Mouse (Mus musculus) midbrain, embryonic 14.5 days (tissue): ENCODE data around the gene Dda1. TPM values are rescaled to one million over a fixed set of nuclear protein-coding genes. Genes with fewer than 3 reads are reported as not detected.
A peak's percentile ranks its signal among the peaks of the same experiment; 100 is the strongest.

Source experiments
- ATAC-seq: fragments of 200-750 bp; cut with Nextera tagmentation; 2 replicates; pipeline ENCODE4 v1.8.0; 2017; ENCODE audit warnings: moderate number of reproducible peaks, moderate library complexity; ENCODE audit not compliant: low FRiP score, low TSS enrichment
- DNase-seq: peaks from one replicate; pipeline ENCODE4 v3.0.0-alpha.2; 2015
- H3K27ac ChIP-seq: fragments of 300-500 bp; sonication (generic); replicated peaks from 2 replicates; pipeline ENCODE4 v1.5.1; 2014; ENCODE audit warnings: mild to moderate bottlenecking, low read depth, low read length, moderate library complexity
- H3K27me3 ChIP-seq: fragments of 300-500 bp; sonication (generic); 2 replicates; pipeline ENCODE4 v1.6.1; 2014; ENCODE audit warnings: low read length, control low read depth, mixed read lengths; ENCODE audit not compliant: control insufficient read depth, insufficient read depth
- H3K36me3 ChIP-seq: fragments of 300-500 bp; sonication (generic); 2 replicates; pipeline ENCODE4 v1.6.1; 2014; ENCODE audit warnings: low read length, control low read depth; ENCODE audit not compliant: control insufficient read depth, insufficient read depth
- H3K4me1 ChIP-seq: fragments of 300-500 bp; sonication (generic); 2 replicates; pipeline ENCODE4 v1.6.1; 2014; ENCODE audit warnings: mild to moderate bottlenecking, antibody characterized with exemption, low read length, control low read depth; ENCODE audit not compliant: control insufficient read depth, insufficient read depth
- H3K4me2 ChIP-seq: fragments of 300-500 bp; sonication (generic); 2 replicates; pipeline ENCODE4 v1.6.1; 2014; ENCODE audit warnings: mild to moderate bottlenecking, low read length, moderate library complexity
- H3K4me3 ChIP-seq: fragments of 300-500 bp; sonication (generic); replicated peaks from 2 replicates; pipeline ENCODE4 v1.5.1; 2014; ENCODE audit warnings: low read depth, low read length
- H3K9ac ChIP-seq: fragments of 300-500 bp; sonication (generic); replicated peaks from 2 replicates; pipeline ENCODE4 v1.6.1; 2014; ENCODE audit warnings: mild to moderate bottlenecking, low read length, moderate library complexity
- H3K9me3 ChIP-seq: fragments of 300-500 bp; sonication (generic); 2 replicates; pipeline ENCODE4 v1.6.1; 2016; ENCODE audit warnings: low read length, control low read depth, mixed read lengths; ENCODE audit not compliant: control insufficient read depth
- WGBS: fragments of 180-500 bp; shearing (Covaris S2); extraction: QIAGEN DNeasy Blood & Tissue Kit; methylation state at CpG from one replicate; pipeline ENCODE4 v1.1.7; 2014; 5-methylcytosine and 5-hydroxymethylcytosine counted together
- polyA plus RNA-seq: library from polyadenylated mRNA; unstranded; fragments of >200 nt; fragmentation: Nextera tagmentation; extraction: Ambion mirVana; gene quantifications from 2 replicates; pipeline ENCODE4 v1.2.1, GENCODE M21; 2014

The Dda1 gene
- polyA plus RNA-seq, 1 experiment from 2014 or later: 213 TPM

- no peaks in the 10 kb centered on the region for H3K4me1 ChIP-seq
- no peak overlapping the region for H3K4me3 ChIP-seq
- H3K27ac ChIP-seq: no peak overlapping the region
- ATAC-seq (no peak), DNase-seq (no peak)
- no peaks in the 10 kb centered on the region for H3K9me3 ChIP-seq
- H3K36me3 ChIP-seq: peaks cover 18% of the 10 kb centered on the region
- H3K9ac ChIP-seq: no peak overlapping the region
- no peaks in the 10 kb centered on the region for H3K27me3 ChIP-seq
- H3K4me2 ChIP-seq: no peak overlapping the region
- WGBS: 64% methylated on average over 11 of the region's 11 CpGs
Observed at GRCm38 (mm10) chr8:71496481-71496880, 27.5 kb downstream of the Dda1 start.

DNA sequence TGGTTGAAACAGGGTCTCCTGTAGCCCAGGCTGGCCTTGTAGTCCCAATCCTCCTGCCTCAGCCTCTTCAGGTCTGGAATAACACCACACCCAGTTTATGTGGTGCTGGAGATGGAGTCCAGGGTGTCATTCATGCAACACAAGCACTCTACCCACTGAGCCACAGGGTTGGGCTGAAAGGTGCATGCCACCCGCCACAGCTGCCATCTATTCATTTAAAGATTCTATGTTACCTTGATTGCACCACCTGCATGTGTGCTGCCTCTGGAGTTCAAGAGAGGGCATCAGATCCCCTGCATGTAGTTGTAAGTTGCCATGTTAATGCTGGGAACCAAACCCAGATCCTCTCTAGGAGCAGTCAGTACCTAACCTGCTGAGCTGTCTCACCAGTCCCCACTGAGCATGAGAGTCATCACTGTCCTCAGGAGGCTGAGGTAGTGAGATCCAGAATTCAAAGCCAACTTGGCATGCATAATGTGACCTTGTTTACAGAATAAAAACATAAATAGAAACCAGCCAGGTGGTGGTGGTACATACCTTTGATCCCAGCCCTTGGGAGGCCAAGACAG is 28.2 kb downstream of the Dda1 start:
- no peaks in the 10 kb centered on the region for H3K9me3 ChIP-seq

DNA sequence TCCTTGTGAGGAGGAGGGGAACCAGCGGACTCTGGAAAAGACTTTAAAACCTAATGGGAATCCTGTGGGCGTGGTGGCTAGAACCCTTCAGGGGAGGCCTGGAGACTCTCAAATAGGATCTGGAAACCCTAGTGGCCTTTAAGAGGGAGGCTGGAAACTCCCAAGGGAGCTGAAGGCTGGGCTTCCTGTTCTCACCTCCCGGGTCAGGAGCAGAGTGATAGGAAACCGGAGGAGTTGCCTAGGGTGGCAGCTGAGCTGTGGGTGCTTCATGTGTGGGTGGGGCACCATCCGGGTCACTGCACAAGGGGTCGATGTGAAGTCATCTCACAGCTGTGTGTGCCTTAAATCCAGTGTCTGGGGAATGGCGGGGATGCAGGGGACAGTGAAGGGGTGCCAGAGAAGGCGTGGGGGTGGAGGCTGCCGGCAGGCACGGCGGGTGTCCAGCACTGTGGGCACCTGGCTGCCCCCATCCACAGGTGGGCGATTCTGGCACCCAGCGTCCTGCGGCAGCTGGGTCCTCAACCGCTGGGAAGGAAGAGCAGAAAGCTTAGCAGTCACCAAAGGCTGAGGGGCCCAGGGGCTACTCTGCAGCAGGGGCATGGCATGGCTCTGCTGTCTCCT is 29.0 kb downstream of the Dda1 start:
- no peak overlapping the region for H3K4me3 ChIP-seq
- H3K36me3 ChIP-seq: peaks cover 4% of the 10 kb centered on the region; the same call in 1 of the 2 replicates
- no peak overlapping the region for H3K4me2 ChIP-seq
- H3K27ac ChIP-seq: no peak overlapping the region
- H3K9me3 ChIP-seq: no peaks in the 10 kb centered on the region
- 28% methylated on average over 15 of the region's 15 CpGs for WGBS
- no peak overlapping the region for H3K9ac ChIP-seq
- DNase-seq (no peak), ATAC-seq (no peak)
- H3K4me1 ChIP-seq: no peaks in the 10 kb centered on the region
- H3K27me3 ChIP-seq: no peaks in the 10 kb centered on the region

More for the DNA sequence above, 28.2 kb downstream of the Dda1 start:
- Histone ChIP-seq H3K4me1 (no peaks in the 10 kb centered on the region), H3K4me2 (no peak overlapping the region), H3K4me3 (no peak overlapping the region), H3K27me3 (no peaks in the 10 kb centered on the region), H3K9ac (no peak overlapping the region; the same call in 1 of the 2 replicates), H3K27ac (no peak overlapping the region), H3K36me3 (peaks cover 11% of the 10 kb centered on the region)
- ATAC-seq (no peak), DNase-seq (no peak)
- 83% methylated on average over 1 of the region's 1 CpGs for WGBS

- Histone ChIP-seq H3K4me3 (no peak overlapping the region), H3K4me1 (no peaks in the 10 kb centered on the region), H3K27ac (no peak overlapping the region), H3K36me3 (no peaks in the 10 kb centered on the region), H3K9me3 (no peaks in the 10 kb centered on the region), H3K9ac (no peak overlapping the region), H3K27me3 (no peaks in the 10 kb centered on the region), H3K4me2 (no peak overlapping the region)
- no peak for DNase-seq
- WGBS: 50% methylated on average over 16 of the region's 16 CpGs
- no peak for ATAC-seq
Observed at GRCm38 (mm10) chr8:71498816-71499690, 30.1 kb downstream of the Dda1 start.

DNA sequence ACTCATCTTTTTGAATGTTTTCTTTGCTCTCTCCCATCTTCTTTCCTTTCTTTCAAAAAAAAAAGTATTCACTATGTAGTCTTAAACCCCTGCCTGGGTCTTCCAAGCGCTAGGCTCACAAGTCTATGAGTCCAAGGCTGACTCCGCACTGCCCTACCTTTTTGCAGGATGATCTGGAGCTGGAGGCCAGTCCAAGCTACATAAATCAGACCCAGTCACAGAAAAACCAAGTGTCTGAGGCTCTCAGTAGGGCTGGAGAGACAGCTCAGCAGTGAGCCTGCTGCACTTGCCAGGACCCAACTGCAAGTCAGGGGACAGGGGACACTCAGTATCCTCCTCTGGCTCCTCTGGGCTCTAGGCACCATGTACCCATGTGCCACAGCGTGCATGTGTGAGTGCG is 35.4 kb downstream of the Dda1 start:
- Histone ChIP-seq H3K9ac (no peak overlapping the region), H3K4me1 (no peaks in the 10 kb centered on the region), H3K9me3 (no peaks in the 10 kb centered on the region), H3K27ac (no peak overlapping the region), H3K4me3 (no peak overlapping the region), H3K4me2 (no peak overlapping the region), H3K27me3 (peaks cover 34% of the 10 kb centered on the region), H3K36me3 (no peaks in the 10 kb centered on the region)
- ATAC-seq (no peak), DNase-seq (no peak)
- 90% methylated on average over 4 of the region's 4 CpGs for WGBS

- no peak overlapping the region for H3K9ac ChIP-seq
- WGBS: 92% methylated on average over 4 of the region's 4 CpGs
- H3K9me3 ChIP-seq: no peaks in the 10 kb centered on the region
- H3K4me3 ChIP-seq: no peak overlapping the region
- H3K4me2 ChIP-seq: no peak overlapping the region
- H3K36me3 ChIP-seq: no peaks in the 10 kb centered on the region
- no peak for DNase-seq
- ATAC-seq: no peak
- H3K27me3 ChIP-seq: peaks cover 39% of the 10 kb centered on the region
- H3K4me1 ChIP-seq: no peaks in the 10 kb centered on the region
- H3K27ac ChIP-seq: no peak overlapping the region
Observed at GRCm38 (mm10) chr8:71505326-71505725, 36.3 kb downstream of the Dda1 start.

- Histone ChIP-seq H3K4me3 (no peak overlapping the region), H3K27me3 (peaks cover 39% of the 10 kb centered on the region), H3K27ac (no peak overlapping the region), H3K9me3 (no peaks in the 10 kb centered on the region), H3K4me1 (no peaks in the 10 kb centered on the region), H3K4me2 (no peak overlapping the region), H3K36me3 (no peaks in the 10 kb centered on the region), H3K9ac (no peak overlapping the region)
- 76% methylated on average over 4 of the region's 4 CpGs for WGBS
- ATAC-seq (no peak), DNase-seq (no peak)
Observed at GRCm38 (mm10) chr8:71505979-71506378, 37.0 kb downstream of the Dda1 start.

DNA sequence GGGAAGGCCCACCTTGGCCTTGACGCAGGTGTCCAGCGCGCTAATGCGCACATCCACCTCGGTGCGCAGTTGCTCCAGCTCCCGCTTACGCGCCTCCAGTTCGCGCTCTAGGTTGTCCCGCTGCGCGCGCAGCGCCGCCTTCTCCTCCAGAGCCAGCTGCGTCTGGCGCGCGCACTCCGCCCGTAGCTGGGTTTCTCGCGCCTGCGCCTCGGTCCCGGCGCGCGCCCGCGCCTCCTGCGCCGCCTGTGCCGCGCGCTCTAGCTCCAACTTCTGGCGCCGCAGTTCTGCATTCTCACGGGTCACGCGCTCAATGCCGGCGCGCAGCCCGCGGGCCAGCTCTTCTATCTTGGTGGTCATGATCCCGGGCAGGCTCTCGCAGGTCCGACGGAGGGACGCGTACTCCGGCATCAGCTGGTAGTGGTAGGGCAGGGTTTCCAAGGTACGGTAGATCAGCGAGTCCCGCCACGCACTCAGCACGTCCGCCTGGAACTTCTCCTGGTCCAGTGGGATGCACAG is 38.6 kb downstream of the Dda1 start:
- H3K4me2 ChIP-seq: peak overlapping the region; percentile 61
- no peaks in the 10 kb centered on the region for H3K9me3 ChIP-seq
- H3K36me3 ChIP-seq: no peaks in the 10 kb centered on the region
- peak overlapping the region; percentile 32 for H3K4me3 ChIP-seq
- peaks cover 39% of the 10 kb centered on the region for H3K27me3 ChIP-seq
- peak overlapping the region; percentile 36 for H3K9ac ChIP-seq
- DNase-seq (peak; percentile 94), ATAC-seq (peak; percentile 55; the same call in 1 of the 2 replicates)
- H3K4me1 ChIP-seq: no peaks in the 10 kb centered on the region
- WGBS: under 1% methylated on average over 61 of the region's 61 CpGs
- H3K27ac ChIP-seq: no peak overlapping the region
